Mouse (Mus musculus): ENCODE results near the gene St3gal3.

St3gal3 gene

DNA sequence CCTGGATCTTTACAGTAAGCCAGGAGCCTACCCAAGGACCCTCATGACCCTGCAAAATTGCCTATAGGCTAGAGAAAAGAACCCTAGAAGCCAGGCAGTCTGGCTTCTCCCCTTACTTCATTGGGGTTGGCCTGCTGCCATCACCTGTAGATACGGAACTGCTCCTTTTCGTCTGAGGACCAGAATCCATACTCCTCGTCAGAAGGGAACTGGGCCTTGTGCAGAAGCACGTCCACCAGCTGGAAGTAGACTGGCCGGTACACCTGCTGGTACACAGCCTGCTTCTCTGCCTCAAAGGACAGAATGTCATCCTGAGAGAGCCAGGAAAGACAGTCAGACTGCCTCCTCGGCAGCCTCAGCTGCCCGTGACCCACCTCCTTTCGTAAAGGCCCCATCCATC, 230.0 kb downstream of the St3gal3 start:
- no peak for DNase-seq (ENCODE audit: low read depth in 2 of 2, low spot score in 2 of 2)

GRCm38 (mm10) chr4:117904094-117904493, 230.6 kb downstream of the St3gal3 start:
- DNase-seq (ENCODE audit: low read depth in 2 of 2, low spot score in 2 of 2): no peak

DNA sequence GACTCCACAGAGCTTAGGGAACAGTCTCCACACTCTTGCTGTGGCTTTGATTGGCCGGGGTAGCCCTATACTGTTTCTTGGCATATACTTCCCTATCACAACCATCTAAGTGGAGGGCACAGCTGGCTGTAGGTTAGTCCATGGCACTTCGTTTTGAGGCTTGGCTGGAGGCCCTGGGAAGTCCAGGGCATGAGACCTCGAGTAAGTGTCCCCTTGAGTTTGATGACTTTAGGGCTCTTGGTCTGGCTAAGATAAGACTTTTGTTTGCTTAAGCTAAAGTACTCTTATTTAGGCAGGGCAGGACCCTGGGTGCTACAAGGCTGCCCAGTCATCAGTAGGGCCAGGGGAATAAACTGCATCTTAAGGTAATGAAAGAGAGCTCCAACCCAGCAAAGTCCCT, 236.6 kb downstream of the St3gal3 start:
- no peak for DNase-seq (ENCODE audit: low read depth in 2 of 2, low spot score in 2 of 2)

- no peak for DNase-seq (ENCODE audit: low read depth in 2 of 2, low spot score in 2 of 2)
Observed at GRCm38 (mm10) chr4:117896031-117896430, 238.7 kb downstream of the St3gal3 start.

- no peak for DNase-seq (ENCODE audit: low read depth in 2 of 2, low spot score in 2 of 2)
Observed at GRCm38 (mm10) chr4:117895339-117895738, 239.4 kb downstream of the St3gal3 start.

DNA sequence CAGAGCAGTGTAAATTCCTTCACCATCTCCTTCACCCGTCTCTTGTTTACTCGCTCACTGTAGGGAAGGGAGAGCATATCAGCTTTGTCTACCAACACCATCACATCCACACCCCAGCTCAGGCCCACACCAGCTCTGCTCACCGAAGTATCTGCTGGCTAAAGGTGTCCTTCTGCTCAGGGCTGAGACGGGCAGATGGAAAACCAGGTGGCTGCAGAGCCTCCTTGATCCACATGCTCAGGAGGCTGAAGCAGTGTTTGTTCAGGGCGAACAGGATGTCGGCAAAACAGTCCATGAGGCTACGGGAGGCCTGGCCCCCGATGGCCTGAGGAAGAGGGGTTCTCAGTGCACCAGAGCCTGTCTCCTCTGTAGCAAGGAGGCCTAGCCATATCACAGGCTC, 240.1 kb downstream of the St3gal3 start:
- no peak for DNase-seq (ENCODE audit: low read depth in 2 of 2, low spot score in 2 of 2)

- no peak for DNase-seq (ENCODE audit: low read depth in 2 of 2, low spot score in 2 of 2)
Observed at GRCm38 (mm10) chr4:117893376-117893775, 241.3 kb downstream of the St3gal3 start.

DNA sequence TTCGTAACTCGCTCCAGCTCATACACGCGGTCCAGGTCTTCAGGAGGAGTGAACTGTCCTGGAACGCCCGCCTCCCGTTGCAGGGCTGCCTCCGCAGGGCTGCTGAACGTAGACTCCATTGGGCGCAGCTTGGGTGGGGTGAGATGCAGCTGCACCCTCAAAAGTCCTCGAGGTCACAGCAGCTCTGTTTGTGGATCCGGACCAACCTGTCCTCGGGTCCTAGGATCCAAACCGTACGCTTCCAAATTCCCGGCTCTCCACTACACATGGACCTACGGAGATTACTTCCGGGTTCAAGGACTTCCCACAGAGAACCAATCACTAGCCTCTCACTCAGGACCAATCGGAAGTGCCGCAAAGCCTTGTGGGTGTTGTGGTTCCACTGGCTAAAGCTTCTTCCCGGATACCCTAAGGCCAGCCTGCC, 243.0 kb downstream of the St3gal3 start, which contains the start of gene Dph2:
Dph2 (minus strand) TSS at position 295 of the 424 bp plus-strand sequence.
- peak; percentile 53 to 65 for DNase-seq (ENCODE audit: low read depth in 2 of 2, low spot score in 2 of 2)

DNA sequence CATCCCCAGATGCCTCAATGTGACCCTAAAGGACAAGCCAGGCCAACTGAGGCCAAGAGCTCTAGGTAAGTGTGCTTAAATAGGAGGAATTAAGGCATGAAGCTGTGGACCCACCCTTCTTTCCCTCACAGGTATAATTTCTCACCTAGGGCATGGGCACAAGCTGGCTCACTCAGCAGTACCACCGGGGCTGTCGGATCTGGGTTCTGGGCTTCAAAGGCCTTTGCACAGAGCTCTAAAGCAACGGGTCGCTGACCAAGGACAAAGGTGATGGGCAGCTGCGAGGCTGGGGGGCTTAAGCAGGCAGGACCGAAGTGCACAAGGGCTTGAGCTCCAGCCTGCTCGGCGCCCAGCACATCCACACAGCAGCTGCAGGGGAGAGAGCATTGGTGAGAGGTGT, 244.0 kb downstream of the St3gal3 start:
- DNase-seq (ENCODE audit: low read depth in 2 of 2, low spot score in 2 of 2): no peak

GRCm38 (mm10) chr4:117890031-117890430, 244.7 kb downstream of the St3gal3 start:
- DNase-seq (ENCODE audit: low read depth in 2 of 2, low spot score in 2 of 2): no peak

GRCm38 (mm10) chr4:117889471-117889870, 245.2 kb downstream of the St3gal3 start:
- no peak for DNase-seq (ENCODE audit: low read depth in 2 of 2, low spot score in 2 of 2)

- DNase-seq (ENCODE audit: low read depth in 2 of 2, low spot score in 2 of 2): no peak
Observed at GRCm38 (mm10) chr4:117887920-117888319, 246.8 kb downstream of the St3gal3 start.

DNA sequence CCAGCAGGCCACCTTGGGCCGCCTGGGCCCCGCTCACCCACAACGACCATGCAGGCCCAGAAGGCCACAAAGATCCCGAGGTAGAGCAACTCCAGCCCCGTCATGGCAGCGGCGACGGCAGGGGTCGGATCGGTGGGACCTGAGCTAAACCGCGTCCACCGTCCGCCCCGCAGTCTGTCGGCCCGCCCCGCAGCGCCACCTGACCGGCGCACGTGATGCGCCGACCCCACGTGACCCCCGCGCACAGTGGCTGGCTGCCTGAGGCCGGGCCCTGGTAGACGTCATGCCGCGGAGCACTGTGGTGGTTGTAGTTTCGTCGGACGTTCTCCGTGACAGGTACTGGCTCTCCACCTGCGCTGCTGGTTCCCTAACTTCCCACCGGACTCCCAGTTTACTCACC, 247.6 kb downstream of the St3gal3 start, which contains the start of gene Atp6v0b:
Atp6v0b (minus strand) TSS at position 201 of the 400 bp plus-strand sequence.
- peak; percentile 83 to 88 for DNase-seq (ENCODE audit: low read depth in 2 of 2, low spot score in 2 of 2)

- no peak for DNase-seq (ENCODE audit: low read depth in 2 of 2, low spot score in 2 of 2)
Observed at GRCm38 (mm10) chr4:117886644-117887043, 248.1 kb downstream of the St3gal3 start.

DNA sequence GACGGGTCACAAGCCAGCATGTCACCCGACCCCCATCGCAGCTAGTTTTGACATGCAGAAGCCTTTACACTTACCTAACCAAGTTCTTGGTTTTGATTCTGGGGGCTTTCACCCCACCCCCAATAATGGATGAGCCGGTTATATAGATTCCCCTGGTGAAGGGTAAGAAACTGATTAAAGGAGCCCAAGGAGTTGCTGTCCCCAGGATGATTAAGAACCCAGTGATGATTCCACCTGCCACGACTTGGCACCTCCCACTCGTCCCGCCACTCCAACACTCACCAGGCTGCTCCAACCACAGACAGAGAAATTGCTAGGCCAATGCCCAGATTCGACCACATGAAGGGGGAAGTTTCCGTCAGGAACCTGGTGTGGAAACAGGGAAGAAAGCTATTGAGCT, 248.7 kb downstream of the St3gal3 start:
- no peak for DNase-seq (ENCODE audit: low read depth in 2 of 2, low spot score in 2 of 2)

- no peak for DNase-seq (ENCODE audit: low read depth in 2 of 2, low spot score in 2 of 2)
Observed at GRCm38 (mm10) chr4:117885093-117885492, 249.6 kb downstream of the St3gal3 start.

DNA sequence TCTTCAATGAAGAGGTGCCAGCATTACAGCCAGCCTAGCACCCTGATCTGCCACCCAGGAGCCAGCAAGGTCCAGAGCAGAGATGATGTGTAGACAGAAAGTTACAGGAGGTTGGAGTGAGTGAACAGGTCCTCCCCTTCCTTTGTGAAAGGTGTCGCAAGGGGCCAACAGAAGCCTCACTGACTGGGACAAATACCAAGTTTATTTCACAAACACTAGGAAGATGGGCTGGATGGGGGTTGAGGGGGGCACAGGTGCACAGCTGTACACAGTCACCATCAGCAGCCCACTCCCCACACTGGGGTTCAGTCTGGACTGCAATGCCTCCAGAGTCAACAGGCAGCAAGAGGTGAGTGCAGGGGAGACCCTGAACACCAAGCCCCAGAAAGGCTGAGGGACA, 250.6 kb downstream of the St3gal3 start:
- no peak for DNase-seq (ENCODE audit: low read depth in 2 of 2, low spot score in 2 of 2)

- DNase-seq (ENCODE audit: low read depth in 2 of 2, low spot score in 2 of 2): no peak
Observed at GRCm38 (mm10) chr4:117882701-117883691, 251.7 kb downstream of the St3gal3 start, which contains the start of gene B4galt2. Gene B4galt2 (minus strand): TSS chr4:117883487.

All from CD8-positive naive resting alpha-beta T cell, adult 2 months (primary cell).